Mouse (Mus musculus) kidney, embryonic 16.5 days (tissue): ENCODE results near the gene Nrip2. TPM values are rescaled to one million over a fixed set of nuclear protein-coding genes. Genes with fewer than 3 reads are reported as not detected.
"Not testable (repeated sequence)": the region's sequence is repeated elsewhere in the genome, so short reads cannot be mapped to it uniquely, and the experiment has no call there.

Experiments
- ATAC-seq: fragments of 200-750 bp; cut with Nextera tagmentation; 2 replicates; pipeline ENCODE4 v1.8.0; 2017; ENCODE audit warnings: moderate TSS enrichment; ENCODE audit not compliant: low FRiP score, low TSS enrichment
- H3K27ac ChIP-seq: fragments of 300-500 bp; sonication (generic); 2 replicates; pipeline ENCODE4 v1.5.1; 2014; ENCODE audit warnings: low read length
- H3K27me3 ChIP-seq: fragments of 300-500 bp; sonication (generic); 2 replicates; pipeline ENCODE4 v1.6.1; 2014; ENCODE audit warnings: low read length, control low read depth, mixed read lengths; ENCODE audit not compliant: insufficient read depth
- H3K36me3 ChIP-seq: fragments of 300-500 bp; sonication (generic); 2 replicates; pipeline ENCODE4 v1.6.1; 2014; ENCODE audit warnings: low read length, control low read depth, mixed read lengths; ENCODE audit not compliant: insufficient read depth
- H3K4me1 ChIP-seq: fragments of 300-500 bp; sonication (generic); 2 replicates; pipeline ENCODE4 v1.6.1; 2014; ENCODE audit warnings: low read length, control low read depth, mixed read lengths; ENCODE audit not compliant: insufficient read depth
- H3K4me2 ChIP-seq: fragments of 300-500 bp; sonication (generic); replicated peaks from 2 replicates; pipeline ENCODE4 v1.6.1; 2014; ENCODE audit warnings: low read depth, low read length
- H3K4me3 ChIP-seq: fragments of 300-500 bp; sonication (generic); 2 replicates; pipeline ENCODE4 v1.5.1; 2014; ENCODE audit warnings: mild to moderate bottlenecking, low read length
- H3K9ac ChIP-seq: fragments of 300-500 bp; sonication (generic); replicated peaks from 2 replicates; pipeline ENCODE4 v1.6.1; 2014; ENCODE audit warnings: low read length
- H3K9me3 ChIP-seq: fragments of 300-500 bp; sonication (generic); 2 replicates; pipeline ENCODE4 v1.6.1; 2016; ENCODE audit warnings: low read length, control low read depth
- WGBS: fragments of 180-500 bp; shearing (Covaris S2); extraction: QIAGEN DNeasy Blood & Tissue Kit; methylation state at CpG from one replicate; pipeline ENCODE4 v1.1.7; 2014; 5-methylcytosine and 5-hydroxymethylcytosine counted together
- polyA plus RNA-seq: library from polyadenylated mRNA; unstranded; fragments of >200 nt; fragmentation: Nextera tagmentation; extraction: Ambion mirVana; gene quantifications from 2 replicates; pipeline ENCODE4 v1.2.1, GENCODE M21; 2015

Nrip2 gene
- polyA plus RNA-seq, 1 experiment from 2014 or later, result 24.7 TPM

DNA sequence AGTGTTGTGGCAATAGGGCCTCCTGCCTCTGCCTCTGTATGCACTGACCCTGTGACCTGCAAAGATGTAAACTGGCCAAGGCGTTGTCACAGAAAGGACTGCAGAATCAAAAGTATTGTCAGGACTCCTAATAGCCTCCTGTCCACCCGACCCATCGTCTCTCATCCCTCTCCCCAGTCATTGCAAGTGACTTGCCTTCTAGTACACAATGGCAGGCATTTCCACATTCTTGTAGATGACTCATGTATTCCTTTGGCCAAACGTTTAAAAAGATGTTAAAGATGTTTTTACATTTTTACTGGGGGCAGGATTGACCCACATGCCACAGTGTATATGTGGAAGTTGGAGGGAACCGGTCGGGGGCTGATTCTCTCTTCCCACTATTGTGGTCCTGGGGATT lies 34.4 kb upstream of the Nrip2 start:
- peaks cover 28% of the 10 kb centered on the region for H3K4me1 ChIP-seq
- no peak overlapping the region for H3K4me2 ChIP-seq
- H3K27ac ChIP-seq, result no peak overlapping the region
- WGBS, result 78% methylated on average over 6 of the region's 6 CpGs
- no peak overlapping the region for H3K9ac ChIP-seq
- peaks cover 32% of the 10 kb centered on the region for H3K36me3 ChIP-seq
- no peaks in the 10 kb centered on the region for H3K27me3 ChIP-seq
- no peaks in the 10 kb centered on the region for H3K9me3 ChIP-seq
- H3K4me3 ChIP-seq, result no peak overlapping the region
- no peak for ATAC-seq

DNA sequence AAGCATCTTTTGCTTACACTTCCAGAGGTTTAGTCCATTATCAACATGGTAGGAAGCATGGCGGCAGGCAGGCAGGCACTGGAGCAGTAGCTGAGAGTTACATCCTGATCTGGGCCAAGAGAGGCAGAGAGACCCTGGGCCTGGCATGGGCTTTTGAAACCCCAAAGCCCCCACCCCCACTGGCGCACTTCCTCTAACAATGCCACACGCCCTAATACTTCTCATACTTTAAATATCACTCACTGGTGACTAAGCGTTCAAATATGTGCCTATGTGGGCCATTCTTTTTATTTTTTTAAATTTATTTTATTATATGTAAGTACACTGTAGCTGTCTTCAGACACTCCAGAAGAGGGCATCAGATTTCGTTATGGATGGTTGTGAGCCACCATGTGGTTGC lies 32.6 kb upstream of the Nrip2 start:
- Histone ChIP-seq H3K4me3 (no peak overlapping the region), H3K36me3 (peaks cover 49% of the 10 kb centered on the region)
- 94% methylated on average over 5 of the region's 5 CpGs for WGBS

DNA sequence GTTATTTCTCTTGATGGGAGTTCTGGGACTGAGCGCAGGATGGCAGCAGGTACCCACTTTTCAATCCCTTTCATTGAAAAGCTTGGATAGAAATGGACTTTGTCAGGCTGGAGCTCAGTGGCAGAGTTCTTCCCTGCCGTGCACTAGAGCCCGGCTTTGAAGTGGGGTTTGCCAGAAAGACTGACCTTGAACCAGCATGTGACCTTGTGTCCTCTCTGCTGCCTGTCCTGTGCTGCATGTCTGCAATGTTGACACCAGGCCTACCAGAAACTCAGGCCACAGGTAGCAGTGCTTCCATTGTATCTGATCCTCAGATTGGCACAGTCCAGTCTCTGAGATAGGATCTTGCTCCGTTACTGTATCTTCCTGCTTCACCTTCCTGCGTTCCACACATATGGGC lies 29.1 kb upstream of the Nrip2 start:
- no peak overlapping the region for H3K4me2 ChIP-seq
- H3K27ac ChIP-seq, result no peak overlapping the region
- peaks cover 81% of the 10 kb centered on the region for H3K36me3 ChIP-seq
- H3K4me3 ChIP-seq, result no peak overlapping the region
- no peaks in the 10 kb centered on the region for H3K27me3 ChIP-seq
- H3K9ac ChIP-seq, result no peak overlapping the region
- H3K9me3 ChIP-seq, result no peaks in the 10 kb centered on the region
- WGBS, result 95% methylated on average over 5 of the region's 5 CpGs
- H3K4me1 ChIP-seq, result no peaks in the 10 kb centered on the region
- no peak for ATAC-seq

More for the DNA sequence above, 32.6 kb upstream of the Nrip2 start:
- Histone ChIP-seq H3K9me3 (no peaks in the 10 kb centered on the region), H3K4me2 (no peak overlapping the region), H3K4me1 (peaks cover 18% of the 10 kb centered on the region), H3K27ac (no peak overlapping the region), H3K27me3 (no peaks in the 10 kb centered on the region), H3K9ac (no peak overlapping the region)
- ATAC-seq, result no peak

DNA sequence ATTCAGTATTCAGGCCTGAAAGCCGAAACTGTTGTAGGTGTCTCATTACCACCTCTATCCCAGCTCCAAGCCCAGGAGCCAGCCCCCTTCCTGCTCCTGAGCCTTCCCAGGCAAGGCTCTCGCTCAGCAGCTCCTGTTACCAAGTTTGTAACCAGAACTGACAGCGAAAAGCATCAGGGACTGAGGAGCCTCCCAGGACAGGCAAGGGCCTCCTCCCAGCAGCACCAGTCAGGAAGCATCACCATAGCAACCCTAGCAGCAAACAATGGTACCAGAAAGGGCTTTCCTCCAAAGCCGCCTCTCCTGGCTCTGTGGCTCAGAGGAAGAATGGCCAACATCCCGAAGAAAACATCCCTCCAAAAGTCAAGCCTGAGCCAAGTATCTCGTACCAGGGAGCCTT lies 23.9 kb upstream of the Nrip2 start, which contains the start of the genes Tex52 and Gm44596:
Tex52 (plus strand) TSS at position 265 of the 400 bp plus-strand sequence.
Gm44596 (plus strand) TSS at position 312 of the 400 bp plus-strand sequence.
- Histone ChIP-seq H3K4me3 (no peak within 1 kb of the TSS), H3K9ac (no peak within 1 kb of the TSS), H3K27me3 (no peaks in the 10 kb centered on the region), H3K4me2 (no peak within 1 kb of the TSS), H3K9me3 (no peaks in the 10 kb centered on the region), H3K4me1 (no peaks in the 10 kb centered on the region), H3K27ac (no peak within 1 kb of the TSS), H3K36me3 (peaks cover 54% of the 10 kb centered on the region)
- ATAC-seq, result peak; percentile 76
- WGBS, result 40% methylated on average over 6 of the region's 6 CpGs

DNA sequence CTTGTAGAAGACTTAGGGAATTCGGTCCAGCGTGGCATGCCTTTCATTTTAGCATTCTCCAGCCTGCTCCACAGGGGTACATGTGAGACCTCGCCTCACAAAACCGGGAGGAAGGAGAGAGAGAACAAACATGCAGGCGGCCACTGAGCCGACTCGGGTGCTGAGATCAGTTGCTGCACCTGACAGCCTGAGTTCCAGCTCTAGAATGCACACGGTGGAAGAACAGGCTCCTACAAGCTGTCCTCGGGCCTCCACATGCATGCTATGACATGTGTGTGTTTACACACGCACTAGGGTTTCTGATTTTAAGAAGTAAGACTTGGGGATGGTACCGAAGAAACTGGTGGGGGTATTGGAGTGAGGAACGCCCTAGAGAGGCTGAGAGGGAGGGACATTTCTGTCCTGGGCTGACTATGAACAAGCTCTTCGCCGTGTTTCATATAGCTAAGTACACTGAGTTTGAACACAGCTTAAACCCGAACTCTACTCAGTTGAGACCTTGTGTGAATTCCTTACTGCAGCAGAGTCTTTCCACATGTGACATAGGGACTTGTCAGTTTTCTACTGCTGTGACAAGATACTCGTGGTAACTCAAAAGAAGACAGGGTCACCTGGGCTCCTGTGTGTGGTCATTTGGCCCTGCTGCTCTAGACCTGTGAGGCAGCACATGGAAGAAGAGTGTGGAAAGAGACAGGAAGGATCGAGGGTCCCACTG lies 22.6 kb upstream of the Nrip2 start:
- no peak overlapping the region for H3K9ac ChIP-seq
- H3K36me3 ChIP-seq, result peaks cover 40% of the 10 kb centered on the region
- H3K27ac ChIP-seq, result no peak overlapping the region
- WGBS, result 89% methylated on average over 17 of the region's 17 CpGs
- no peaks in the 10 kb centered on the region for H3K4me1 ChIP-seq
- H3K27me3 ChIP-seq, result no peaks in the 10 kb centered on the region
- no peak overlapping the region for H3K4me3 ChIP-seq
- H3K9me3 ChIP-seq, result no peaks in the 10 kb centered on the region
- no peak overlapping the region for H3K4me2 ChIP-seq
- ATAC-seq, result no peak

DNA sequence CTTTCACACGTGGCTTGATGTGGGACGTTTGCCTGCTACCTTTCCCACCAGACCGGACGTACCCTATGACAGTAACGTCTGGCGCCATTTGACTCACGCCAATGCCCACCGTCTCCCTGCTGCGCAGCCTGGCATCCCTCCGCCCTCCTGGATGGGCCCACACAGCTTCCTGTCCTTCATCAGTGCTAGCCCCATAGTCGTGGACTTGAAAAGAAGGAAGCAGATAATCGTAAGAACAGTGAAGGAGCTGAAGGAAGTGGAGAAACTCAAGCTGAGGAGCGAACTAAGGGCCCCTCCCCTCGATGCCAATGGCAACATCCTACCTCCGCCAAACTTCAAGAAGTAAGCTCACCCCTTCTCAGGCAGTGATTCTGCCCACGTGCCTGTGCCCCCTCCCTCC lies 19.5 kb upstream of the Nrip2 start:
- Histone ChIP-seq H3K9me3 (no peaks in the 10 kb centered on the region), H3K9ac (no peak overlapping the region), H3K27ac (no peak overlapping the region), H3K36me3 (peaks cover 13% of the 10 kb centered on the region), H3K4me3 (no peak overlapping the region), H3K27me3 (no peaks in the 10 kb centered on the region), H3K4me1 (no peaks in the 10 kb centered on the region), H3K4me2 (no peak overlapping the region)
- 81% methylated on average over 16 of the region's 16 CpGs for WGBS
- no peak for ATAC-seq

DNA sequence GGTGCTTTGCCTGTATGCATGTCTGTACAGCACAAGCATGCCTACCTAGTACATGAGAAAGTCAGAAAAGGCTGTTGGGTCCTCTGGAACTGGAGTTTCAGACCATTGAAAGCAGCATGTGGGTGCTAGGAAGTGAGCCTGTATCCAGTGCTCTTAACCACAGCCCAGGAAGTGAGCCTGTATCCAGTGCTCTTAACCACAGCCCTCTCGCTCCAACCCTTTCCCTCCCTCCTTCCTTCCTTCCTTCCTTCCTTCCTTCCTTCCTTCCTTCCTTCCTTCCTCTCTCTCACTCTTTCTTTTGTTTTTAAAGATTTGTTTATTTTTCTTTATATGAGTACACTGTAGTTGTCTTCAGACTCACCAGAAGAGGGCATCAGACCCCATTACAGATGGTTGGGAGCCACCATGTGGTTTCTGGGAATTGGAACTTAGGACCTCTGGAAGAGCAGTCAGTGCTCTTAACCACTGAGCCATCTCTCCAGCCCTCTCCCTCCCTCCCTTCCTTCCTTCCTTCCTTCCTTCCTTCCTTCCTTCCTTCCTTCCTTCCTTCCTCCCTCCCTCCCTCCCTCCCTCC lies 18.4 kb upstream of the Nrip2 start:
- H3K4me1 ChIP-seq, ATAC-seq, H3K27me3 ChIP-seq, H3K9ac ChIP-seq, H3K4me2 ChIP-seq, H3K9me3 ChIP-seq, H3K27ac ChIP-seq, H3K4me3 ChIP-seq, H3K36me3 ChIP-seq: not testable (repeated sequence)
- WGBS, result 40% methylated on average over 1 of the region's 1 CpGs

DNA sequence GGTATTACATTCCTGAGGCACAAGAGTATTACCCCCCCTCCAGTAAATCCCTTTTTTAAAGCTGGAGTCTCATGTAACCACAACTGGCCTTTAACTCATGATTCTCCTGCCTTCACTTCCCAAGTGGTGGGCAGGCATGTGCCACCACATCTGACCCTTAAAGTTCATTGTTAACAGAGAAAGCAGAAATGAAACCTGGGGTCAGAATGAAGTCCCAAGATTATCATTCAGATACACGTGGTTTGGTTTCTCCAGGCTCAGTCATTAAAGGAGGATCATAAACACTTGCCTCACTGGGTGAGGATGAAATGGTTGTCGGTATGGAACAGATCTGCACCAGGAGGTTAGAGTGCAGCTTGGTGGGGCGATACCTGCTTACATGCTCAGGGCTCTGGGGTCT lies 17.8 kb upstream of the Nrip2 start:
- no peak overlapping the region for H3K4me3 ChIP-seq
- no peak overlapping the region for H3K9ac ChIP-seq
- H3K27me3 ChIP-seq, result no peaks in the 10 kb centered on the region
- H3K27ac ChIP-seq, result no peak overlapping the region
- ATAC-seq, result no peak
- no peaks in the 10 kb centered on the region for H3K4me1 ChIP-seq
- H3K9me3 ChIP-seq, result no peaks in the 10 kb centered on the region
- 64% methylated on average over 3 of the region's 3 CpGs for WGBS
- H3K36me3 ChIP-seq, result 0 out of 2 replicates have a peak, but pooled peaks cover 6% of the 10 kb centered on the region
- H3K4me2 ChIP-seq, result no peak overlapping the region

DNA sequence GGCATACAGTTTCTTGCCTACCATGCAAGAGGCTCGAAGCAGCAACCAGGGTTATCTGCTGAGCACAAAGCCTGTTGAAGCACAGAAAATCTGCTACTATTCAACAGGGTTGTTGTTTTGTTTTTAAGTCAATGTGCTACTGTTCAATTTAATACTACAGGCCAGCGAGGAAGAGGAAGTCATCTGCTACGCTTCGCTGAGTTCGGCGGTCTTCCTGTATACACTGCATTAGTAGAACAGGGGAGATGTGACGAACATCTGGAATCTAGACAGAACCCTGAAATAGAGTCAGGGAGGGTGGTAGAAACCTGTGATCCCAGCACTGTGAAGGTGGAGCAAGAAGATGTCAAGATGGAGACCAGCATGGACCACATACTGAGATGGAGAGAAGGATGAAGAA lies 15.3 kb upstream of the Nrip2 start:
- no peak for ATAC-seq
- Histone ChIP-seq H3K4me3 (no peak overlapping the region), H3K27ac (no peak overlapping the region), H3K9ac (no peak overlapping the region), H3K4me2 (no peak overlapping the region), H3K9me3 (no peaks in the 10 kb centered on the region), H3K27me3 (no peaks in the 10 kb centered on the region), H3K4me1 (no peaks in the 10 kb centered on the region), H3K36me3 (no peaks in the 10 kb centered on the region)
- WGBS, result 56% methylated on average over 7 of the region's 7 CpGs

DNA sequence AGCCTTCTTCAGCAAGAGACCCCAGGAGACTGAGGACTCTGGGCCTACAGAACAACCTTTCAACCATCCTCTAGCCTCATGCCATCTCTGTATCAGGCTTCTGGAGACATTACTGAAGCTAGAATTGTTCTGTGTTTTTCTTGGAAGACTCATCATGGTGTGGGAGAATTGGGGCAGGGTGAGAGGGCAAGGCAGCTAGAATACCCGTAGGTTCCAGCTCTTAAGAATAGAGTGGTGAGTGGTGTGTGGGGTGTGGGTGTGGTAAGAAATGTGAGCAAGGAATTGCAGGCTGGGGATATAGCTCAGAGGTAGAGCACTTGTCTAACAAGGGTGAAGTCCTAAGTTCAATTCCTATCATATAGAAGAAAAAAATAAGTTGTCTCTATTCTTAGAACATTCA lies 14.1 kb upstream of the Nrip2 start:
- WGBS, result 53% methylated on average over 1 of the region's 1 CpGs
- Histone ChIP-seq H3K9me3 (no peaks in the 10 kb centered on the region), H3K9ac (no peak overlapping the region), H3K27ac (no peak overlapping the region), H3K4me2 (no peak overlapping the region), H3K27me3 (no peaks in the 10 kb centered on the region), H3K4me3 (no peak overlapping the region), H3K36me3 (no peaks in the 10 kb centered on the region), H3K4me1 (no peaks in the 10 kb centered on the region)
- ATAC-seq, result no peak
